In genomic region chr17:57344029-57344707, GRCm38 (mm10) we compare ENCODE assay signal across 13 mouse cellular contexts. TPM values are rescaled to one million over a fixed set of nuclear protein-coding genes. Genes with fewer than 3 reads are reported as not detected.
DNase-seq lines count a peak whose midpoint lies in the region; ATAC-seq and TF ChIP-seq lines count a peak whose summit lies in the region.
"Had no signal": no experiment of that assay in that cellular context is flagged by ENCODE, and none has a peak within 500 bp of the region (broad histone marks: within the 10 kb centered on the region; RNA-seq: fewer than 3 reads in every experiment).

No protein-coding gene starts in this region.

- no peak overlapping the region for H3K4me3 ChIP-seq in stomach, embryonic 16.5 days (replicated peaks; ENCODE audit: low read length)
- H3K4me3 ChIP-seq in stomach, postnatal 0 days (ENCODE audit: low read depth, low read length), result no peak overlapping the region
- H3K4me3 ChIP-seq in brown adipose tissue, adult 24 weeks (ENCODE audit: insufficient read depth, low read depth, low read length), result no peak overlapping the region
- peak overlapping the region; percentile 51 for H3K4me3 ChIP-seq in megakaryocyte, embryonic 14.5 days (replicated peaks)
- H3K4me3 ChIP-seq: forebrain, embryonic 10.5 days had no signal

- H3K4me2 ChIP-seq in stomach, embryonic 16.5 days (ENCODE audit: low read depth, low read length), result no peak overlapping the region
- H3K4me2 ChIP-seq in stomach, postnatal 0 days (replicated peaks; ENCODE audit: low read depth), result no peak overlapping the region

- no peaks in the 10 kb centered on the region for H3K27me3 ChIP-seq in stomach, embryonic 16.5 days (ENCODE audit: control insufficient read depth, insufficient read depth, low read length)
- H3K27me3 ChIP-seq in stomach, postnatal 0 days (ENCODE audit: control insufficient read depth, insufficient read depth, low read length), result no peaks in the 10 kb centered on the region
- H3K27me3 ChIP-seq in megakaryocyte, embryonic 14.5 days (replicated peaks), result peaks cover 2% of the 10 kb centered on the region
- H3K27me3 ChIP-seq in splenic B cell, adult 2 months (ENCODE audit: control insufficient read depth, insufficient read depth, low read length, poor library complexity, severe bottlenecking), result no peaks in the 10 kb centered on the region

- H3K27ac ChIP-seq in stomach, embryonic 16.5 days (ENCODE audit: low read length), result 0 out of 2 replicates have a peak overlapping the region, but pooled peaks have one; percentile 8
- no peak overlapping the region for H3K27ac ChIP-seq in stomach, postnatal 0 days (replicated peaks)
- peak overlapping the region; percentile 77 for H3K27ac ChIP-seq in brown adipose tissue, adult 24 weeks (replicated peaks; ENCODE audit: low read depth, low read length)
- H3K27ac ChIP-seq: forebrain, embryonic 10.5 days; liver, embryonic 14.5 days had no signal

- H3K9me3 ChIP-seq in stomach, embryonic 16.5 days (replicated peaks; ENCODE audit: control insufficient read depth, low read length), result no peaks in the 10 kb centered on the region
- no peaks in the 10 kb centered on the region for H3K9me3 ChIP-seq in stomach, postnatal 0 days (ENCODE audit: control insufficient read depth, low read length)
- peaks cover 19% of the 10 kb centered on the region for H3K9me3 ChIP-seq in megakaryocyte, embryonic 14.5 days

- no peak for TF ChIP-seq EP300 in stomach, postnatal 0 days (optimal IDR thresholded peaks at IDR 0.05)

- no peaks in the 10 kb centered on the region for H3K36me3 ChIP-seq in stomach, embryonic 16.5 days (ENCODE audit: control insufficient read depth, insufficient read depth, low read length)
- no peaks in the 10 kb centered on the region for H3K36me3 ChIP-seq in stomach, postnatal 0 days (ENCODE audit: control insufficient read depth, insufficient read depth, low read length)
- H3K36me3 ChIP-seq in megakaryocyte, embryonic 14.5 days (replicated peaks; ENCODE audit: low read length), result peaks cover 6% of the 10 kb centered on the region
- no peaks in the 10 kb centered on the region for H3K36me3 ChIP-seq in splenic B cell, adult 2 months (ENCODE audit: control insufficient read depth, insufficient read depth, low read length, poor library complexity, severe bottlenecking)
- H3K36me3 ChIP-seq: forebrain, embryonic 10.5 days had no signal

- ATAC-seq in stomach, embryonic 16.5 days (ENCODE audit: insufficient read depth, low FRiP score), result no peak
- no peak for ATAC-seq in stomach, postnatal 0 days (ENCODE audit: low FRiP score, low TSS enrichment)
- ATAC-seq: hindbrain, embryonic 16.5 days had no signal

- no peak for TF ChIP-seq CTCF in stomach, postnatal 0 days (IDR thresholded peaks at IDR 0.05; ENCODE audit: low read depth)

- no peaks in the 10 kb centered on the region for H3K4me1 ChIP-seq in stomach, embryonic 16.5 days (ENCODE audit: control insufficient read depth, insufficient read depth, low read length)
- H3K4me1 ChIP-seq in stomach, postnatal 0 days (replicated peaks; ENCODE audit: control insufficient read depth, insufficient read depth), result no peaks in the 10 kb centered on the region
- no peaks in the 10 kb centered on the region for H3K4me1 ChIP-seq in brown adipose tissue, adult 24 weeks (ENCODE audit: control insufficient read depth, insufficient read depth, insufficient read length, low read length)
- H3K4me1 ChIP-seq in megakaryocyte, embryonic 14.5 days, result peaks cover 36% of the 10 kb centered on the region
- H3K4me1 ChIP-seq: forebrain, embryonic 10.5 days had no signal

- no peak overlapping the region for H3K9ac ChIP-seq in stomach, embryonic 16.5 days (ENCODE audit: low read length)
- H3K9ac ChIP-seq in stomach, postnatal 0 days (ENCODE audit: low read length), result no peak overlapping the region
- H3K9ac ChIP-seq: liver, embryonic 14.5 days had no signal

- DNase-seq in stomach, postnatal 0 days (ENCODE audit: low spot score), result no peak
- DNase-seq in splenic B cell, adult 2 months (ENCODE audit: low read depth, low spot score), result peak; percentile 76
- no peak for DNase-seq in urinary bladder, postnatal 14 days (ENCODE audit: low spot score)
- no peak for DNase-seq in thymus, adult 18-20 months
- DNase-seq: adrenal gland, adult 8-10 months; cerebellum, postnatal 10 days; kidney, adult 18-20 months had no signal

- WGBS in stomach, embryonic 16.5 days, result 66% methylated on average over 2 of the region's 2 CpGs
- WGBS in stomach, postnatal 0 days, result 58% methylated on average over 2 of the region's 2 CpGs

RNA-seq across cellular contexts. Expression of gene Adgre1, which starts 14.3 kb away (rescaled TPM):
- 8.8 and 9.7 TPM in 2 replicates for polyA plus RNA-seq in stomach, embryonic 16.5 days (2015; fragmentation: Nextera tagmentation; extraction: Ambion mirVana)
- 4.6 and 4.8 TPM in 2 replicates for polyA plus RNA-seq in stomach, postnatal 0 days (2015; fragmentation: Nextera tagmentation; extraction: Ambion mirVana)
- 8.2 and 12.4 TPM in 2 replicates for polyA plus RNA-seq in brown adipose tissue, adult 24 weeks (2012; ENCODE audit: insufficient read depth, insufficient read length, missing spikeins)
- polyA plus RNA-seq in megakaryocyte, embryonic 14.5 days (2012; ENCODE audit: insufficient read depth, low replicate concordance), result 4.9 TPM in 1 of 2 replicates, not detected in the other
